Mouse (Mus musculus): ENCODE measurements at regions not wholly inside any gene's neighbourhood (a gene's known extent, or its start where the extent isn't known, plus 50 kb on each side); places are given as distances from the start of the nearest gene placed in this dataset.

DNA sequence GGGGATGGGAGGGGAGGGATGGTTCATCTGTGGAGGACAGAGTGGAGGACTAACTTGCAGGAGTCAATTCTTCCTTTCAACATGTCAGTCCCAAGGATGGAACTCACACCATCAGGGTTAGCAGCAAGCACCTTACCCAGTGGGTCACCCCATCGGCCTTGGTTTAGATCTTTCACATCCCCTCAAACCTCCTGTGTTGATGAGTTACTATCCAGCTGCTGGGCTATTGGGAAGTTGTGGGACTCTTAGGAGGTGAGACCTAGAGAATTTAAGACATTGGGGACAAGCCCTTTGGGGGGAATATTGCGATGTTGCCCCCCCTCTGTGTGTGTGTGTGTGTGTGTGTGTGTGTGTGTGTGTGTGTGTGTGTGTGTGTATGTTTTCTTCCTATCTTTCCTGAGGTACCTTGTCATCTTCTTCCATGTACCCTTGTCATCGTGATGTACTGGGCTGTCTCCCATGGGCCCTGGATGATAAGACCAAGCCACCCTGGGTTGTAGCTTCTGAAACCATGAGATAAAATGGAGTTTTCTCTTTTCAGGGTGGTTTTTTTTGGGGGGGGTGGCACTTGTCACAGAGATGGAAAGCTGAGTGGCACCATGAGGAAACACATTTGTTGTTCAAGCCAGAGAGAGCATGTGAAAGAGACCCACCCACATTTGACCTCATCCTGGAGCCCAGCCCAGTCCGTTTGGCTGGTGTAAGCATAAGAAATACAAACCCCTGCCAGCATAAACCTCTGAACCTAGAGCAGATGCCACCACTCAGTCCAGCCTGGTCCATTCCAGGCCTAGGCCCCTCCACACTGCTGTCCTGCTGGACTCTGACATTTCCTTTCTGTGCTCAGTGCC, 98.3 kb upstream of the Bod1 start:
- TF ChIP-seq FLI1 (IDR thresholded peaks at IDR 0.05; ENCODE audit: low read length) (no peak), GATA1 (IDR thresholded peaks at IDR 0.05; ENCODE audit: borderline replicate concordance, low read length) (no peak)
